Mouse (Mus musculus): ENCODE data around the gene Lhfp. TPM values are rescaled to one million over a fixed set of nuclear protein-coding genes. Genes with fewer than 3 reads are reported as not detected.
"Not testable (repeated sequence)": the region's sequence is repeated elsewhere in the genome, so short reads cannot be mapped to it uniquely, and the experiment has no call there.

Gene Lhfp
- polyA plus RNA-seq, 1 experiment from 2014 or later, result 50.8 TPM

GRCm38 (mm10) chr3:53112048-53112447 lies 70.7 kb downstream of the Lhfp start:
- Histone ChIP-seq H3K27ac (no peak overlapping the region), H3K36me3 (0 out of 2 replicates have a peak, but pooled peaks cover 6% of the 10 kb centered on the region), H3K4me3 (no peak overlapping the region), H3K27me3 (ENCODE audit: insufficient read depth, poor library complexity, severe bottlenecking) (no peaks in the 10 kb centered on the region), H3K4me1 (peaks cover 27% of the 10 kb centered on the region), H3K9me3 (no peaks in the 10 kb centered on the region)
- DNase-seq (ENCODE audit: low spot score), result no peak
- WGBS, result 89% methylated on average over 7 of the region's 7 CpGs

- not testable (repeated sequence) for H3K4me3 ChIP-seq; DNase-seq (ENCODE audit: low spot score); H3K27ac ChIP-seq; H3K9me3 ChIP-seq; H3K4me1 ChIP-seq; H3K27me3 ChIP-seq (ENCODE audit: insufficient read depth, poor library complexity, severe bottlenecking); H3K36me3 ChIP-seq
- WGBS, result 51% methylated on average over 5 of the region's 9 CpGs
Observed at GRCm38 (mm10) chr3:53118755-53119154, 77.4 kb downstream of the Lhfp start.

GRCm38 (mm10) chr3:53119978-53120377 lies 78.7 kb downstream of the Lhfp start:
- Histone ChIP-seq H3K4me1 (no peaks in the 10 kb centered on the region), H3K27ac (no peak overlapping the region), H3K4me3 (no peak overlapping the region), H3K9me3 (no peaks in the 10 kb centered on the region), H3K27me3 (ENCODE audit: insufficient read depth, poor library complexity, severe bottlenecking) (no peaks in the 10 kb centered on the region), H3K36me3 (no peaks in the 10 kb centered on the region)
- WGBS, result 80% methylated on average over 6 of the region's 6 CpGs
- DNase-seq (ENCODE audit: low spot score), result no peak

GRCm38 (mm10) chr3:53125495-53125894 lies 84.2 kb downstream of the Lhfp start:
- Histone ChIP-seq H3K4me1 (0 out of 2 replicates have a peak, but pooled peaks cover 4% of the 10 kb centered on the region), H3K36me3 (no peaks in the 10 kb centered on the region), H3K27me3 (ENCODE audit: insufficient read depth, poor library complexity, severe bottlenecking) (no peaks in the 10 kb centered on the region), H3K27ac (no peak overlapping the region), H3K4me3 (no peak overlapping the region), H3K9me3 (no peaks in the 10 kb centered on the region)
- no peak for DNase-seq (ENCODE audit: low spot score)
- 79% methylated on average over 8 of the region's 8 CpGs for whole genome bisulfite sequencing

- H3K9me3 ChIP-seq, result no peaks in the 10 kb centered on the region
- H3K27ac ChIP-seq, result no peak overlapping the region
Observed at GRCm38 (mm10) chr3:53138785-53139184, 97.5 kb downstream of the Lhfp start.

GRCm38 (mm10) chr3:53139205-53139604 lies 97.9 kb downstream of the Lhfp start:
- Histone ChIP-seq H3K27ac (no peak overlapping the region), H3K9me3 (no peaks in the 10 kb centered on the region), H3K4me3 (no peak overlapping the region), H3K36me3 (no peaks in the 10 kb centered on the region), H3K4me1 (peaks cover 12% of the 10 kb centered on the region), H3K27me3 (ENCODE audit: insufficient read depth, poor library complexity, severe bottlenecking) (no peaks in the 10 kb centered on the region)
- DNase-seq (ENCODE audit: low spot score), result no peak

More at GRCm38 (mm10) chr3:53138785-53139184, 97.5 kb downstream of the Lhfp start:
- peaks cover 12% of the 10 kb centered on the region for H3K4me1 ChIP-seq
- H3K36me3 ChIP-seq, result no peaks in the 10 kb centered on the region
- H3K4me3 ChIP-seq, result no peak overlapping the region
- no peaks in the 10 kb centered on the region for H3K27me3 ChIP-seq (ENCODE audit: insufficient read depth, poor library complexity, severe bottlenecking)
- no peak for DNase-seq (ENCODE audit: low spot score)
- WGBS, result 92% methylated on average over 2 of the region's 2 CpGs

GRCm38 (mm10) chr3:53139642-53140041 lies 98.3 kb downstream of the Lhfp start:
- Histone ChIP-seq H3K9me3 (no peaks in the 10 kb centered on the region), H3K4me3 (no peak overlapping the region), H3K27ac (no peak overlapping the region), H3K36me3 (no peaks in the 10 kb centered on the region), H3K4me1 (peaks cover 12% of the 10 kb centered on the region), H3K27me3 (ENCODE audit: insufficient read depth, poor library complexity, severe bottlenecking) (no peaks in the 10 kb centered on the region)
- WGBS, result 85% methylated on average over 5 of the region's 5 CpGs
- no peak for DNase-seq (ENCODE audit: low spot score)

- no peaks in the 10 kb centered on the region for H3K9me3 ChIP-seq
- DNase-seq (ENCODE audit: low spot score), result no peak
- H3K27me3 ChIP-seq (ENCODE audit: insufficient read depth, poor library complexity, severe bottlenecking), result no peaks in the 10 kb centered on the region
- 74% methylated on average over 9 of the region's 9 CpGs for WGBS
- no peak overlapping the region for H3K27ac ChIP-seq
- H3K36me3 ChIP-seq, result no peaks in the 10 kb centered on the region
- H3K4me3 ChIP-seq, result no peak overlapping the region
- peaks cover 15% of the 10 kb centered on the region for H3K4me1 ChIP-seq
Observed at GRCm38 (mm10) chr3:53142528-53142927, 101.2 kb downstream of the Lhfp start.

GRCm38 (mm10) chr3:53145526-53145925 lies 104.2 kb downstream of the Lhfp start:
- H3K4me1 ChIP-seq, result peaks cover 21% of the 10 kb centered on the region
- no peak overlapping the region for H3K27ac ChIP-seq
- no peak overlapping the region for H3K4me3 ChIP-seq
- H3K36me3 ChIP-seq, result no peaks in the 10 kb centered on the region
- H3K27me3 ChIP-seq (ENCODE audit: insufficient read depth, poor library complexity, severe bottlenecking), result no peaks in the 10 kb centered on the region
- no peaks in the 10 kb centered on the region for H3K9me3 ChIP-seq
- DNase-seq (ENCODE audit: low spot score), result no peak
- WGBS, result 48% methylated on average over 2 of the region's 2 CpGs

- Histone ChIP-seq H3K9me3 (no peaks in the 10 kb centered on the region), H3K4me1 (peaks cover 21% of the 10 kb centered on the region), H3K27me3 (ENCODE audit: insufficient read depth, poor library complexity, severe bottlenecking) (no peaks in the 10 kb centered on the region), H3K4me3 (no peak overlapping the region), H3K27ac (no peak overlapping the region), H3K36me3 (no peaks in the 10 kb centered on the region)
- WGBS, result 69% methylated on average over 5 of the region's 5 CpGs
- DNase-seq (ENCODE audit: low spot score), result no peak
Observed at GRCm38 (mm10) chr3:53145946-53146345, 104.6 kb downstream of the Lhfp start.

GRCm38 (mm10) chr3:53147001-53147400 lies 105.7 kb downstream of the Lhfp start:
- Histone ChIP-seq H3K36me3 (no peaks in the 10 kb centered on the region), H3K4me1 (peaks cover 24% of the 10 kb centered on the region), H3K27me3 (ENCODE audit: insufficient read depth, poor library complexity, severe bottlenecking) (no peaks in the 10 kb centered on the region), H3K4me3 (no peak overlapping the region), H3K27ac (no peak overlapping the region), H3K9me3 (no peaks in the 10 kb centered on the region)
- DNase-seq (ENCODE audit: low spot score), result no peak
- 85% methylated on average over 5 of the region's 5 CpGs for WGBS

GRCm38 (mm10) chr3:53148751-53149150 lies 107.4 kb downstream of the Lhfp start:
- WGBS, result 87% methylated on average over 3 of the region's 3 CpGs
- H3K4me1 ChIP-seq, result peaks cover 12% of the 10 kb centered on the region; the same call in 1 of the 2 replicates
- no peaks in the 10 kb centered on the region; the same call in 1 of the 2 replicates for H3K36me3 ChIP-seq
- no peak for DNase-seq (ENCODE audit: low spot score)
- no peaks in the 10 kb centered on the region; the same call in 1 of the 2 replicates for H3K9me3 ChIP-seq
- H3K27ac ChIP-seq, result no peak overlapping the region
- H3K4me3 ChIP-seq, result no peak overlapping the region
- no peaks in the 10 kb centered on the region for H3K27me3 ChIP-seq (ENCODE audit: insufficient read depth, poor library complexity, severe bottlenecking)

- no peaks in the 10 kb centered on the region; the same call in 1 of the 2 replicates for H3K9me3 ChIP-seq
- DNase-seq (ENCODE audit: low spot score), result no peak
- H3K27ac ChIP-seq, result no peak overlapping the region
- no peaks in the 10 kb centered on the region for H3K27me3 ChIP-seq (ENCODE audit: insufficient read depth, poor library complexity, severe bottlenecking)
- no peak overlapping the region for H3K4me3 ChIP-seq
- WGBS, result 88% methylated on average over 7 of the region's 7 CpGs
- peaks cover 11% of the 10 kb centered on the region; the same call in 1 of the 2 replicates for H3K4me1 ChIP-seq
- H3K36me3 ChIP-seq, result no peaks in the 10 kb centered on the region; the same call in 1 of the 2 replicates
Observed at GRCm38 (mm10) chr3:53149625-53150320, 108.4 kb downstream of the Lhfp start.
